Mouse (Mus musculus) lung, embryonic 14.5 days (tissue): ENCODE results near the gene Dmc1. TPM values are rescaled to one million over a fixed set of nuclear protein-coding genes. Genes with fewer than 3 reads are reported as not detected.

ENCODE experiments used
- ATAC-seq: fragments of 200-750 bp; cut with Nextera tagmentation; 2 replicates; pipeline ENCODE4 v1.8.0; 2017; ENCODE audit warnings: mild to moderate bottlenecking, moderate TSS enrichment, moderate library complexity; ENCODE audit not compliant: insufficient read depth
- DNase-seq: peaks from one replicate; pipeline ENCODE4 v3.0.0-alpha.2; 2015
- H3K27ac ChIP-seq: fragments of 300-500 bp; sonication (generic); 2 replicates; pipeline ENCODE4 v1.5.1; 2014; ENCODE audit warnings: low read depth, mild to moderate bottlenecking, moderate library complexity
- H3K27me3 ChIP-seq: fragments of 300-500 bp; sonication (generic); 2 replicates; pipeline ENCODE4 v1.6.1; 2014; ENCODE audit warnings: low read length, control low read depth; ENCODE audit not compliant: insufficient read depth
- H3K36me3 ChIP-seq: fragments of 300-500 bp; sonication (generic); 2 replicates; pipeline ENCODE4 v1.6.1; 2014; ENCODE audit warnings: control low read depth; ENCODE audit not compliant: insufficient read depth
- H3K4me1 ChIP-seq: fragments of 300-500 bp; sonication (generic); 2 replicates; pipeline ENCODE4 v1.6.1; 2014; ENCODE audit warnings: antibody characterized with exemption, control low read depth; ENCODE audit not compliant: insufficient read depth
- H3K4me2 ChIP-seq: fragments of 300-500 bp; sonication (generic); 2 replicates; pipeline ENCODE4 v1.6.1; 2014; ENCODE audit warnings: mild to moderate bottlenecking
- H3K4me3 ChIP-seq: fragments of 300-500 bp; sonication (generic); 2 replicates; pipeline ENCODE4 v1.5.1; 2014; ENCODE audit warnings: low read depth, low read length
- H3K9ac ChIP-seq: fragments of 300-500 bp; sonication (generic); 2 replicates; pipeline ENCODE4 v1.6.1; 2014
- H3K9me3 ChIP-seq: fragments of 300-500 bp; sonication (generic); 2 replicates; pipeline ENCODE4 v1.6.1; 2016; ENCODE audit warnings: low read depth, low read length, control low read depth
- CTCF ChIP-seq: IDR thresholded peaks from 2 replicates; pipeline ENCODE4 v1.5.1; 2016; ENCODE audit warnings: antibody characterized with exemption, low read depth
- WGBS: fragments of 180-500 bp; shearing (Covaris S2); extraction: QIAGEN DNeasy Blood & Tissue Kit; methylation state at CpG from one replicate; pipeline ENCODE4 v1.1.7; 2014; 5-methylcytosine and 5-hydroxymethylcytosine counted together
- polyA plus RNA-seq: library from polyadenylated mRNA; unstranded; fragments of >200 nt; fragmentation: Nextera tagmentation; extraction: Ambion mirVana; gene quantifications from 2 replicates; pipeline ENCODE4 v1.2.1, GENCODE M21; 2014

Gene Dmc1
- polyA plus RNA-seq, 1 experiment from 2014 or later = 3.4 TPM

GRCm38 (mm10) chr15:79619770-79620414, 15.0 kb upstream of the Dmc1 start:
- no peak overlapping the region for H3K4me3 ChIP-seq
- no peaks in the 10 kb centered on the region for H3K9me3 ChIP-seq
- H3K27ac ChIP-seq = no peak overlapping the region
- DNase-seq (peak; percentile 37), ATAC-seq (no peak)
- no peak overlapping the region for H3K4me2 ChIP-seq
- no peaks in the 10 kb centered on the region for H3K36me3 ChIP-seq
- H3K4me1 ChIP-seq = no peaks in the 10 kb centered on the region
- WGBS = 75% methylated on average over 11 of the region's 11 CpGs
- H3K9ac ChIP-seq = no peak overlapping the region
- H3K27me3 ChIP-seq = no peaks in the 10 kb centered on the region
- no peak for TF ChIP-seq CTCF

- ATAC-seq = no peak
- Histone ChIP-seq H3K27me3 (no peaks in the 10 kb centered on the region), H3K4me3 (no peak overlapping the region), H3K4me2 (no peak overlapping the region), H3K36me3 (no peaks in the 10 kb centered on the region), H3K27ac (no peak overlapping the region), H3K4me1 (no peaks in the 10 kb centered on the region), H3K9me3 (no peaks in the 10 kb centered on the region), H3K9ac (no peak overlapping the region)
- TF ChIP-seq CTCF = no peak
- WGBS = 78% methylated on average over 7 of the region's 7 CpGs
- no peak for DNase-seq
These were observed 13.5 kb upstream of the Dmc1 start for GRCm38 (mm10) chr15:79618456-79618855.

GRCm38 (mm10) chr15:79617135-79617534, 12.2 kb upstream of the Dmc1 start:
- TF ChIP-seq CTCF = no peak
- no peaks in the 10 kb centered on the region for H3K27me3 ChIP-seq
- 0 out of 2 replicates have a peak, but pooled peaks cover 3% of the 10 kb centered on the region for H3K36me3 ChIP-seq
- H3K4me1 ChIP-seq = no peaks in the 10 kb centered on the region
- H3K4me3 ChIP-seq = no peak overlapping the region
- no peak overlapping the region for H3K9ac ChIP-seq
- H3K4me2 ChIP-seq = no peak overlapping the region
- ATAC-seq (no peak), DNase-seq (no peak)
- H3K27ac ChIP-seq = no peak overlapping the region
- H3K9me3 ChIP-seq = no peaks in the 10 kb centered on the region
- 76% methylated on average over 11 of the region's 11 CpGs for WGBS

GRCm38 (mm10) chr15:79616729-79617128, 11.8 kb upstream of the Dmc1 start:
- Histone ChIP-seq H3K4me2 (no peak overlapping the region), H3K27ac (no peak overlapping the region), H3K36me3 (0 out of 2 replicates have a peak, but pooled peaks cover 3% of the 10 kb centered on the region), H3K9me3 (no peaks in the 10 kb centered on the region), H3K9ac (no peak overlapping the region), H3K4me3 (no peak overlapping the region), H3K4me1 (no peaks in the 10 kb centered on the region), H3K27me3 (no peaks in the 10 kb centered on the region)
- no peak for ATAC-seq
- 85% methylated on average over 5 of the region's 5 CpGs for WGBS
- no peak for DNase-seq
- no peak for TF ChIP-seq CTCF

- Histone ChIP-seq H3K36me3 (0 out of 2 replicates have a peak, but pooled peaks cover 3% of the 10 kb centered on the region), H3K27ac (no peak overlapping the region), H3K9me3 (no peaks in the 10 kb centered on the region), H3K9ac (no peak overlapping the region), H3K4me1 (no peaks in the 10 kb centered on the region), H3K4me2 (no peak overlapping the region), H3K27me3 (no peaks in the 10 kb centered on the region), H3K4me3 (no peak overlapping the region)
- ATAC-seq (no peak), DNase-seq (no peak)
- no peak for TF ChIP-seq CTCF
- WGBS = 64% methylated on average over 7 of the region's 7 CpGs
These were observed 10.6 kb upstream of the Dmc1 start for GRCm38 (mm10) chr15:79615501-79615900.

DNA sequence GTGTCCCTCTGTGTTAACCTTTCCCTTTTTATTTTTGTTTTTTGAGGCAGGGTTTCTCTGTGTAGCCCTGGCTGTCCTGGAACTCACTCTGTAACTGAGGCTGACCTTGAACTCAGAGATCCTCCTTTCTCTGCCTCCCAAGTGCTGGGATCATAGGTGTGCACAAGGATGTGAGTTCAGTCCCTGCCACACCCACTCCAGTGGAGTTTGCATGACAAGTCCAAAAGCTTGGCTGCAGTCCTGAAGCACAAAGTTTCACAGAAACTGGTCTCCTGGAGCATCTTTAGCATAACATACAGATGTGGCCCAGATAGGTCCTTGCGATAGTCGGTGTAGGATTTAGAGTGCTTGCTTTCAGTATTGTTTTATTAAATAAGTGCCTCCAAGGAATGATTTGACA, 4.3 kb upstream of the Dmc1 start:
- H3K4me3 ChIP-seq = no peak overlapping the region
- H3K4me1 ChIP-seq = no peaks in the 10 kb centered on the region
- H3K27ac ChIP-seq = no peak overlapping the region
- no peaks in the 10 kb centered on the region for H3K27me3 ChIP-seq
- no peaks in the 10 kb centered on the region for H3K9me3 ChIP-seq
- H3K36me3 ChIP-seq = 0 out of 2 replicates have a peak, but pooled peaks cover 3% of the 10 kb centered on the region
- no peak overlapping the region for H3K4me2 ChIP-seq
- H3K9ac ChIP-seq = no peak overlapping the region
- WGBS = 94% methylated on average over 2 of the region's 2 CpGs
- DNase-seq (no peak), ATAC-seq (no peak)
- TF ChIP-seq CTCF = no peak

DNA sequence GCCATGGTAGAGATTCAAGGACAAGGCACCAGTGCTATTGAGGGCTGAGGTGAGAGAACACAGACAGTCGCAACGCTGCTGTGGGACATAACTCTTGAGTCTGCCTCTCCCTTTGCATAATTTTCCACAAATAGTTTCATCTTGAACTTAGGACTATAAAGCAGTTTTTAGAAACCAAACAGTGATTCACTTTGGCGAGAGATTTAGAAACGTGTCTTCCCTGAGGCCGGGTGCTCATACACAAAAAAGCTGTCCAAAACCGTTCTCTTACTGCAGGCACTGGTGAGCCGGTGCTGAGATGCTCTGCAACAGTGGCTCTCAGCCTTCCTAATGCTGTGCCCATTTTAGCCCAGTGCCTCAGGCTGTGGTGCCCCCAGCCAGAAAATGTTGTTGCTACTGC, 3.3 kb upstream of the Dmc1 start:
- Histone ChIP-seq H3K36me3 (0 out of 2 replicates have a peak, but pooled peaks cover 3% of the 10 kb centered on the region), H3K4me2 (no peak overlapping the region), H3K4me3 (no peak overlapping the region), H3K27me3 (no peaks in the 10 kb centered on the region), H3K27ac (no peak overlapping the region), H3K4me1 (no peaks in the 10 kb centered on the region), H3K9me3 (no peaks in the 10 kb centered on the region), H3K9ac (no peak overlapping the region)
- no peak for TF ChIP-seq CTCF
- ATAC-seq = no peak
- no peak for DNase-seq
- WGBS = 72% methylated on average over 7 of the region's 7 CpGs
